In the genomic region with DNA sequence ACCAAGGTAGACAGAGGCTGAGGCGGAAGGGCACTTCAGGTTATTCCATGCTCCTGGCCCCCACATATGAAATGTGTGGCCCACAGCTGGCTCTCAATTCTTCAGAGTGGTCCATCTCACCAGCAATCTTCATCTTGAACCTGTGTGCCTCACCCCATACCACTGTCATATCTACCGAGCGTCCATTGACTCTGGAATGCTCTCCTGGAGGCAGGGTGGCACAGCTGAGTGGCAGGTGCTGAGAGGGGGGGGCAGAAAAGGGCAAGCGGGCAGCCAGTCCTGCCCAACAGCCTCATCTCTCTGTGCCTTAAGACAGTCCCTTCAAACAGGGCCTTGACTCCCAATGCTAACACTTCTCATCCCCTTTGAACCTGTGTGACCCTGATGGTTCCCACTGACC, we compare ENCODE assay signal across 21 mouse cellular contexts.
"Had no signal": no experiment of that assay in that cellular context is flagged by ENCODE, and none has a peak within 500 bp of the region (broad histone marks: within the 10 kb centered on the region; RNA-seq: fewer than 3 reads in every experiment).

No protein-coding gene starts in this region.

- H3K9me3 ChIP-seq: limb, embryonic 12.5 days; limb, embryonic 15.5 days; liver, embryonic 13.5 days; lung, embryonic 15.5 days; neural tube, embryonic 12.5 days; neural tube, embryonic 15.5 days had no signal

- DNase-seq: kidney, adult 18-20 months; kidney, postnatal 10 days; kidney, postnatal 4 days; left cerebral cortex, postnatal 4 days; liver, embryonic 13.5 days; lung, adult 18-20 months; lung, postnatal 14 days; midbrain, embryonic 14.5 days; right cerebral cortex, adult 18-20 months; right cerebral cortex, postnatal 14 days; right cerebral cortex, postnatal 4 days; thymus, adult 2 months; thymus, postnatal 14 days; thymus, postnatal 4 days had no signal

- H3K36me3 ChIP-seq: limb, embryonic 12.5 days; limb, embryonic 15.5 days; lung, embryonic 15.5 days; neural tube, embryonic 12.5 days; neural tube, embryonic 15.5 days had no signal

- H3K4me2 ChIP-seq: limb, embryonic 12.5 days; limb, embryonic 15.5 days; lung, embryonic 15.5 days; neural tube, embryonic 12.5 days; neural tube, embryonic 15.5 days had no signal

- H3K4me3 ChIP-seq: limb, embryonic 12.5 days; limb, embryonic 15.5 days; liver, embryonic 13.5 days; lung, embryonic 15.5 days; neural tube, embryonic 12.5 days; neural tube, embryonic 15.5 days had no signal

- H3K27me3 ChIP-seq: lung, embryonic 15.5 days had no signal

- H3K27ac ChIP-seq: limb, embryonic 12.5 days; limb, embryonic 15.5 days; liver, embryonic 13.5 days; lung, embryonic 15.5 days; macrophage; neural tube, embryonic 12.5 days; neural tube, embryonic 15.5 days; stomach, postnatal 0 days had no signal

- H3K9ac ChIP-seq: limb, embryonic 12.5 days; limb, embryonic 15.5 days; liver, embryonic 13.5 days; lung, embryonic 15.5 days; neural tube, embryonic 12.5 days; neural tube, embryonic 15.5 days had no signal
